Mouse (Mus musculus) cerebellum, adult 2 months (tissue): ENCODE data around the gene Ppm1j. TPM values are rescaled to one million over a fixed set of nuclear protein-coding genes. Genes with fewer than 3 reads are reported as not detected.
"Not testable (repeated sequence)": the region's sequence is repeated elsewhere in the genome, so short reads cannot be mapped to it uniquely, and the experiment has no call there.

ENCODE experiments used
- DNase-seq, 2 experiments: peaks; one replicate each; pipeline ENCODE4 v3.0.0; 2021
- H3K27ac ChIP-seq: fragments of 200-500 bp; 2 replicates; pipeline ENCODE4 v1.5.1; 2012; ENCODE audit warnings: low read length, control low read depth, inconsistent platforms; ENCODE audit not compliant: insufficient read depth
- H3K27me3 ChIP-seq: fragments of 200-500 bp; 2 replicates; pipeline ENCODE4 v1.6.1; 2012; ENCODE audit warnings: inconsistent platforms, mild to moderate bottlenecking, low read length, moderate library complexity; ENCODE audit not compliant: control insufficient read depth, insufficient read depth
- H3K4me1 ChIP-seq: fragments of 200-500 bp; 2 replicates; pipeline ENCODE4 v1.6.1; 2011; ENCODE audit warnings: low read length; ENCODE audit not compliant: control insufficient read depth, insufficient read depth
- H3K4me3 ChIP-seq: fragments of 200-500 bp; replicated peaks from 2 replicates; pipeline ENCODE3; 2011; ENCODE audit warnings: mild to moderate bottlenecking, low read depth, low read length, control low read depth; ENCODE audit not compliant: insufficient read depth
- CTCF ChIP-seq: fragments of 200-500 bp; IDR thresholded peaks from 2 replicates; pipeline ENCODE4 v1.5.1; 2011; ENCODE audit warnings: low read depth, mild to moderate bottlenecking, control low read depth, low read length, moderate library complexity, borderline replicate concordance; ENCODE audit not compliant: insufficient read depth
- POLR2A ChIP-seq: fragments of 200-500 bp; IDR thresholded peaks from 2 replicates; pipeline ENCODE4 v1.6.1; 2011; ENCODE audit warnings: low read length, control low read depth, borderline replicate concordance; ENCODE audit not compliant: insufficient read depth
- WGBS: fragments of 180-500 bp; shearing (Covaris S2); methylation state at CpG from one replicate; pipeline ENCODE4 v1.1.7; 2018; 5-methylcytosine and 5-hydroxymethylcytosine counted together
- polyA plus RNA-seq: library from polyadenylated mRNA; depleted of rRNA; stranded (reverse); fragments of >200 nt; gene quantifications from 2 replicates; pipeline ENCODE4 v1.2.3, GENCODE M21; 2012

Ppm1j gene
- polyA plus RNA-seq, 1 experiment: 4.5 TPM

DNA sequence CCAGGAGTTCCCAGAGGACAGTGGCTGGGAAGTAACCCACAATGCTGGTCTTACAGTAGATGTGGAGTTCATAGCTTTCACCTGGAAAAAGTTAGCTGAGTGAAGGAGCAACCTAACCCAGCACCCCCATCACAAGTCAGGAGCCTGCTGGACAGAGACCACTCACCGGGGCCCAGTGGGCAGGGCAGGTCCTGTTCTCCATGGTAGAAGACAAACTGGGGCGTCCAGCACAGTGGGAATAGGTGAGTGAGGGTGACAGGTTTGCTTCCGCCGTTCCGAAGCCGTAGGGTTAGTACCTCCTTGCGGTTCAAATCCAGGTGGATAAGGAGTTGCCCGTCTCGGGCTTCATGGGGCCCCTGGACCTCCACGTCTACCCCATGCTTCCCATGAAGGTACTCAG is 23.5 kb downstream of the Ppm1j start:
- 94% methylated on average over 10 of the region's 10 CpGs for WGBS
- DNase-seq: no peak
- H3K4me1 ChIP-seq: no peaks in the 10 kb centered on the region
- H3K4me3 ChIP-seq: no peak overlapping the region
- H3K27ac ChIP-seq: no peak overlapping the region
- TF ChIP-seq CTCF (no peak), POLR2A (no peak)
- no peaks in the 10 kb centered on the region for H3K27me3 ChIP-seq

DNA sequence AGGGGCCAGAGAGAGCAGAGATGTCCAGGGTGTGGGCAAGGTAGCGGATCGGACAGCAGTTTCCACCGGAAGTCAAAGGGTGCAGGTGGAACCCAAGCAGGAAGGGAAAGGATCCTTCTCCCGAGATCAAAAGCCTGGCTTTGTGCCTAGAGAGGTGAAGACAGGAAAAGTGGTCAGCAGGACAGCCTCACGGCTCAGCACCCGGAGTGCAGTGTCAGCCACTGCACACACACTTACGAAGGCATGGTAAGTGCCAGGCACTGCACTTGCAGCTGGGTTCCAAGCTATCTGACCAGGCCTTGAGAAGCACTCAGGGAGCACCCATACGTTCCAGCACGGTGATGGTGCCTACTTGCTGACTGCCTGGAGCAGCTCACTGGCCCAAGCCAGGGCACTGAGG is 24.7 kb downstream of the Ppm1j start:
- H3K4me3 ChIP-seq: no peak overlapping the region
- H3K27me3 ChIP-seq: no peaks in the 10 kb centered on the region
- no peak for DNase-seq
- WGBS: 78% methylated on average over 9 of the region's 9 CpGs
- H3K4me1 ChIP-seq: no peaks in the 10 kb centered on the region
- no peak for TF ChIP-seq CTCF
- no peak for TF ChIP-seq POLR2A
- H3K27ac ChIP-seq: no peak overlapping the region

DNA sequence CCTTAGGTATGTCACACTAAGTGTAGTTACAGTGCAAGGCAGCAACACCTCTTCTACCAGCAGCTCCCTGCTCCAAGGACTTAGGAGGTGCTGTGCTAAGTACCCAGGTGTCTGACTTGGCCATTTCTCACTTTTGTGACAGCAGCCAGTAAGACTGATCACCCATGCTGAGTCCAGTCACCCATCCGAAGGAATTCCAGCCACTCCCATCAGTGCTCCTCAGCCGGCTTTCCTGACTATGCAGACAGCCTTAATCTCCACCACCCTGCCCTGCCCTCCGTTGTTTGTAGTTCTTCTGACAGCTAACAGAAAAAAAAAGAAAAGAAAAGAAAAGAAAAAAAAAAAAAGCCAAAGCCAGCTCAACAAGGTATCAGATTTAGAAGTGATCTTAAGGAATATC is 30.9 kb downstream of the Ppm1j start:
- H3K27me3 ChIP-seq: no peaks in the 10 kb centered on the region
- no peaks in the 10 kb centered on the region for H3K4me1 ChIP-seq
- H3K27ac ChIP-seq: no peak overlapping the region
- H3K4me3 ChIP-seq: no peak overlapping the region
- no peak for TF ChIP-seq POLR2A
- no peak for TF ChIP-seq CTCF
- no peak for DNase-seq
- 53% methylated on average over 3 of the region's 3 CpGs for WGBS

DNA sequence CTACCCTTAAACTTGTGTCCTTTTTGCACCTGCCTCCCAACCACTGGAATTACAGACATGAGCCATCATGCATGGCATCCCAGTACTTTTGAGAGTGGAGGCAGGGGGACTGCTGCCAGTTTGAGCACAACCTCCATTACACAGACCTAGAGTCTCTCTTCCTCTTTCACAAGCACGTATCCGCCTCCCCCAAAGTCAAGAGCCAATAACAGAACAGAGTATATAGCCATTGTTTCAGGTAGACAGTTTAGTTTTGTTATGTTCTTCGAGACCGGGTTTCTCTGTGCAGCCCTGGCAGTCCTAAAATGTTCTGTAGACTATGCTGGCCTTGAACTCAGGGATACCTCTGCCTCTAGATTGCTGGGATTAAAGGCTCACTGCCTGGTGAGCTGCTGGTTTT is 31.4 kb downstream of the Ppm1j start:
- TF ChIP-seq POLR2A (no peak), CTCF (no peak)
- Histone ChIP-seq H3K27me3 (no peaks in the 10 kb centered on the region), H3K4me1 (no peaks in the 10 kb centered on the region), H3K4me3 (no peak overlapping the region), H3K27ac (no peak overlapping the region)
- 92% methylated on average over 4 of the region's 4 CpGs for WGBS
- no peak for DNase-seq

DNA sequence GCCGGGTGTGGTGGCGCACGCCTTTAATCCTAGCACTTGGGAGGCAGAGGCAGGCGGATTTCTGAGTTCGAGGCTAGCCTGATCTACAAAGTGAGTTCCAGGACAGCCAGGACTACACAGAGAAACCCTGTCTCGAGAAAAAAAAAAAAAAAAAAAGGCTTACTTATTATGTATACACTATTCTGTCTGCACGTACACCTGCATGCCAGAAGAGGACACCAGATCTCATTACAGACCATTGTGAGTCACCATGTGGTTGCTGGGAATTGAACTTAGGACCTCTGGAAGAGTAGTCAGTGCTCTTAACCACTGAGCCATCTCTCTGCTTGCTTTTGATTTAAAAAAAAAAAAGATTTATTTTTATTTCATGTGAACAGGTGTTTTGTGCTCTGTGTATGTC is 32.4 kb downstream of the Ppm1j start:
- WGBS: 90% methylated on average over 7 of the region's 7 CpGs
- not testable (repeated sequence) for H3K4me1 ChIP-seq

DNA sequence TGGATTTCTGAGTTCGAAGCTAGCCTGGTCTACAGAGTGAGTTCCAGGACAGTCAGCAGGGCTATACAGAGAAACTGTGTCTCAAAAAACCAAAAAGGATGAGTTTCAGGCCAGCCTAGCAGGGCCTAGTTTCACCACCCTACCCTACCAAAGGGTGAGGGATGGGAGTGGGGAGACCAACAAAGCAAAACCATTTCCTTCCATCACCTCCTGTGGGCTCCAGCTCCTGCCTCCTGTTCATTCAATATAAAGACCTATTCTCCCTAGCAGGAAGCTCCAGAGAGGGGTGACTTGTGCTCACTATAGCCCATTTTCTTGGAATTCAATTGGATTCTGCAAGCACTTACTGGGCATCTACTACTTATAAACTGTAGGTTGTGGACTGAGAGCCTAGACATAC is 33.9 kb downstream of the Ppm1j start:
- H3K4me3 ChIP-seq: no peak overlapping the region
- H3K27me3 ChIP-seq: no peaks in the 10 kb centered on the region
- no peak overlapping the region for H3K27ac ChIP-seq
- 100% methylated on average over 1 of the region's 1 CpGs for WGBS
- TF ChIP-seq POLR2A: no peak
- no peaks in the 10 kb centered on the region for H3K4me1 ChIP-seq
- no peak for DNase-seq

More for the DNA sequence above, 32.4 kb downstream of the Ppm1j start:
- not testable (repeated sequence) for H3K27ac ChIP-seq, H3K27me3 ChIP-seq, DNase-seq, H3K4me3 ChIP-seq

DNA sequence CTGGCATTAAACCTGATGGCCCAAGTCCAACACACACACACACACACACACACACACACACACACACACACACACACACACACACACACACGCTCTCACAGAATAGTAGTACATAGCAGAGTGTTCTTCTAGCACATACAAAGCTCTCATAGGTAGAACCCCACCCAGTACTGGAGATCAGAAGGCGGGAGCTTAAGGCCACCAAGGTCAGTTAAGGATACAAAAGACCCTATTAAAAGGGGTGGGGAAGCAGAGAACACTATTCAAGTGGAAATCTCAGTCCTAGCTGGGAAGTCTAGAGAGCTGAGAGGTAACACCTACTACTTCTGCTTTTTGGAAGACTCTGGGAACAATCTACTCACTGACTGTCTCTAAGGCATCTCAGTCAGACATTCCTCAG is 34.5 kb downstream of the Ppm1j start:
- H3K4me1 ChIP-seq: no peaks in the 10 kb centered on the region
- TF ChIP-seq POLR2A (no peak), CTCF (no peak)
- no peak for DNase-seq
- no peaks in the 10 kb centered on the region for H3K27me3 ChIP-seq
- H3K4me3 ChIP-seq: no peak overlapping the region
- WGBS: 100% methylated on average over 2 of the region's 2 CpGs
- no peak overlapping the region for H3K27ac ChIP-seq

DNA sequence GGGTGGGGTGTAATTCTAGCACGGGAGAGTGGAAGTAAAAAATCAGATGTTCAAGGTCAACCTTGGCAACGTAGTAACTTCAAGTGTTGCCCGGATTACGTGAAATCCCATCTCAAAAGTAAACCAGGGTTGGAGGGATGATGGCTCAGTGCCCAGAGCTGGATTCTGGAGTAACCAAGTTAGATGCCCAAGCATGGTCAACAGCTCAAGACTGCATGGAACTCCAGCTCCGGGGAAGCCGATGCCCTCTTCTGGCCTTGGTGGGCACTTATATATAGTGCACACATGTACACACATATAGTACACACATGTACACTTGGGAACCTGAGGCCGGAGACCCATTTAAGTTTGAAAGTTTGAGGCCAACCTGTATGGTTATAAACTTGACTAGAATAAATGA is 35.3 kb downstream of the Ppm1j start:
- H3K4me1 ChIP-seq: no peaks in the 10 kb centered on the region
- H3K4me3 ChIP-seq: no peak overlapping the region
- DNase-seq: no peak
- no peak overlapping the region for H3K27ac ChIP-seq
- no peaks in the 10 kb centered on the region for H3K27me3 ChIP-seq
- TF ChIP-seq POLR2A: no peak
- TF ChIP-seq CTCF: no peak
- 95% methylated on average over 7 of the region's 7 CpGs for WGBS

DNA sequence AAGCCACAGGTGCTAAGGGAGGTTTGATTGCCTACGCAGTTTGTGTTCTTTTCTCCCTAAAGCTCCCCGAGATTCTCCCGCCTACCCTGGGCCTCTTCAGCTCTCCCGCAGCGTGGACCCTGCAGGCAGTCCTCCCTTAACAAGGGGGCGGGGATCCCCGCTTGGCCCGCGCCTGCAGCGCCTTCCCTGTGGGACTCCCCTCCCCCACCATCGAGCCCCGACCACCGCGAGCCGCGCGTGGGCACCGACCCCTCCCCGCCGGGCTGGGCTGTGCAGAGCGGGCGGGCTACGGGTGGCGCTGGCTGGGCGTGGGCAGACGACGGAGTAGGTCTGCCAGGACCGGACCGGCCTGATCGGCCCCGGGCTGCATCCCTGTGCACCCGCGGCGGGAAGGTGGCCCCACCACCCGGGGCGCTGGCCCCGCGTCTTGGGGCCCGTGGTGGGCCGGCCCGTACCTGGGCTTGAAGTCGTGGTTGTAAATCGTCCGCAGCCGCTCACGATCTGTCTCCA is 36.7 kb downstream of the Ppm1j start:
- DNase-seq: peak; percentile 25 to 48
- TF ChIP-seq CTCF: no peak
- no peak for TF ChIP-seq POLR2A
- no peaks in the 10 kb centered on the region for H3K4me1 ChIP-seq
- H3K4me3 ChIP-seq: peak overlapping the region; percentile 66
- 2% methylated on average over 46 of the region's 46 CpGs for WGBS
- no peak overlapping the region for H3K27ac ChIP-seq
- no peaks in the 10 kb centered on the region for H3K27me3 ChIP-seq
